Mouse (Mus musculus): ENCODE measurements around the gene Siah1a.
A peak's percentile ranks its signal among the peaks of the same experiment; 100 is the strongest.

The Siah1a gene

GRCm38 (mm10) chr8:86745221-86745934 lies at the start of gene Siah1a, which contains the start of gene Gm10638:
Gene Siah1a (minus strand): TSS chr8:86745934.
Gene Gm10638 (plus strand): TSS chr8:86745699.
- DNase-seq (ENCODE audit: low read depth, low spot score) = peak; percentile 84

GRCm38 (mm10) chr8:86794716-86795115 lies 49.0 kb upstream of the Siah1a start:
- DNase-seq (ENCODE audit: low read depth, low spot score) = no peak

- no peak for DNase-seq (ENCODE audit: low read depth, low spot score)
These were observed 45.8 kb upstream of the Siah1a start for GRCm38 (mm10) chr8:86791542-86791941.

GRCm38 (mm10) chr8:86789576-86789975 lies 43.8 kb upstream of the Siah1a start:
- DNase-seq (ENCODE audit: low read depth, low spot score) = no peak

DNA sequence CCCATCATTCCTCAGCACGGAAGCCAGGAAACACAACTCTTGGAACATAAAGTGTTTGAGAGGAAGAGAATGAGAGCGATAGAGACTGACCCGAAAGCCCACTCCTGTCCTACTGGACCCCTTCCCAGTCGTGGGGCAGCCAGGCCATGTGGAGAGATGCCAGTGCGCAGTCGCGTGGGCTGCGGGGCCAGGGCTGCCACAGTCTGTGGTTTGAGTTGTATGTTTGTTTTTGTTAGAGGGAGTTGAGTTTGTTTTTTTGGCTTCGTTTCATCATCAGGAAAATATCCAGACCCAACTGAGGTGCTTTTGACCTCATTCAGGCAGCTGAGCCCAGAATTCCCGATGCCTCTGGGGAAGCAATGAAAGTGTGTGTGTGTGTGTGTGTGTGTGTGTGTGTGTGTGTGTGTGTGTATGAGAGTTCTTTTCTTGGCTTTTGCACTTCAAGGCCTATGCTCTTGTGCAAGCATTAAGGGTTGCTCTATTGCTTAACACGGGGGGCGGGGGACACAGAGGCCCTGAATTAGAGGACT lies 42.2 kb upstream of the Siah1a start:
- no peak for DNase-seq (ENCODE audit: low read depth, low spot score)

DNA sequence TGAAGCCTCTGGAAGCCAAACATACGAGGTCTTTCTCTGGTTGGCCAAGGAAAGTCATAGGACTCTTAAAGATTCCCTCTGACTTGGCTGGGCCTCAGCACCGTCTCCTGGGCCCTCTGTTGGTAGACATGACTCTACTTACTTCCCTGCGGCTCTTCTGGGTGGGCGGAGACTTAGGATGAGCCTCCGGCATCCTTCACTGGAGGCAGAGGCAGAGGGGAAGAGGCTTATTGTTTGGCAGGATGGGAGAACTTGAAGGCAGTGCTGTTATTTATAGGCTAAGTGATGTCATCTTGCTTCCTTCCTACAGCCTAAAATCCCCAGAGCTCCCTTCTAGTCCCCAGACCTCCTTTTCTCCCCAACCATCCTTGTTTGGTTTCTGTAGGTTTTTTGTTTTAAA lies 40.8 kb upstream of the Siah1a start:
- peak; percentile 85 for DNase-seq (ENCODE audit: low read depth, low spot score)

- no peak for DNase-seq (ENCODE audit: low read depth, low spot score)
These were observed 35.4 kb upstream of the Siah1a start for GRCm38 (mm10) chr8:86781094-86781493.

- no peak for DNase-seq (ENCODE audit: low read depth, low spot score)
These were observed 33.5 kb upstream of the Siah1a start for GRCm38 (mm10) chr8:86779207-86779606.

DNA sequence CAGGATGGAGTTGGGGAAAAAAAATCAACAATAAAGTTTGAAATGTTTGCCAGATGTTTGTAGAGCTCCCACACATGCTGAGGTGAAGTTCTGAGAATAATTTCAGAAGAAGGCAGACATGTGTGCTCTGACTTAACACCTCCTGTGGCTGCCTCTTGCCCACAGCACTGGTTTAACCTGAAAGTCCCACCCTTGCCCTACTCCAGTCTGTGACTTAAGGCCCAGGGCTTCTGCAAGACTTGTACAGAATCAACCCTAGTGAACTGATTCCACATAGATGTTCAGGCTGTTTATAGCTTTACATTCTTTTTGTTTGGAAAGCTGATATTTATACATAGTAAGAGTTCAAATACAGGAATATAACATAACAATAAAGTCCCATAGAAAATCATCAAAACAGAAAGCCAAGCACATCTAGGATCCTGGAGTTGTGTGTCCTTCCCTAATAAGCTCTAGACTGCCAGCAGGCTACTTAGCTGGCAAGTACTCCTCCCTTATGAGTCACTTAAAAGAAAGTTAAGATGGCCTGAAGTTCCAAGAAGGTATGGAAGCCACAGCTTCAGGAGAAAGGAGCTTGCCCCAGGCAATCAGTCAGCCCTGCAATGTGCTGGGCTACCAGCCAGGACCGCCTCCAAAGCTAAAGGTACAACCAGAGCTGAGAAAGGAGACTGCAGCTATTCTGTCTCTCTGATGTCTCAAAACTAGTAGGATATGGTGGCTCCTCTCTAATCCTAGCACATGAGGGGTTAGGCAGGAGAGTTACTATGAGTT lies 24.4 kb upstream of the Siah1a start:
- DNase-seq (ENCODE audit: low read depth, low spot score) = no peak

- DNase-seq (ENCODE audit: low read depth, low spot score) = no peak
These were observed 22.8 kb upstream of the Siah1a start for GRCm38 (mm10) chr8:86768499-86768898.

- DNase-seq (ENCODE audit: low read depth, low spot score) = no peak
These were observed 20.9 kb upstream of the Siah1a start for GRCm38 (mm10) chr8:86766548-86767211.

- no peak for DNase-seq (ENCODE audit: low read depth, low spot score)
These were observed 19.9 kb upstream of the Siah1a start for GRCm38 (mm10) chr8:86765669-86766068.

DNA sequence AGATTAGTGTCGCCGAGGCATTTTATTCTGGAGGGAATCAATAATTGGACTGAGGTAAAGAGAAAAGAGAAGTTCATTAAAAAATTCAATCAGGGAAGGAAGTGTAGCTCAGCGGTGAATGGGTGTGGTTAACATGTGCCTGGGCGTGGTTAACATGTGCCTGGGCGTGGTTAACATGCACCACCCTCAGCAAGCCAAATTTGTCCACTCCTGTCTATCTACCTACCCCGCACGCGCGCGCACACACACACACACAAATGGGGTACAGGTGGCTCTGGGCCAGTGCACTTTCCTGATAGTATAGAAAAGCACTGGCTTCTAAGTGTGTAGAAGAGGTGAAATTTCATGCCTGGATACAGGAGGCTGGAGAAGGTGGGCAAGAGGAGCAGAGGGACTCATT lies 19.4 kb upstream of the Siah1a start:
- peak; percentile 80 for DNase-seq (ENCODE audit: low read depth, low spot score)

DNA sequence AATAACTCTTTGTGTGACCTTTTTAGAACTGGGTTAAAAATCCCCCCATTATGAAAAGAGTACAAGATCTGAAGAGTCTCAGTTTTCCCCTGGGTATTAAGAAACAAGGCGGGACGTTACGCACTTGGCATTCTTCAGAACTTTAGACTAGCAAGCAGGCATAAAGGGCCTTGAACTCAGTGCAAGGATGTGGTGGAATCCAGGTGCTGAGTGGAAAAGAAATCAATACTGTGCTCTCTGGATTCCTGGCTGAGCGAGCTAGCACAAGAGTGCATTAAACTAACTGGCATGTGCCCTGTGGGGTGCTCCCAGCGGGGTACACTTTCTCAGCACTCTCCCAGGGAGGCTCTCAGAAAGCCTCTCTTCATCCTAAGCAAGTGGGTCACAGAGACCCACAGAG lies 17.1 kb upstream of the Siah1a start:
- no peak for DNase-seq (ENCODE audit: low read depth, low spot score)

DNA sequence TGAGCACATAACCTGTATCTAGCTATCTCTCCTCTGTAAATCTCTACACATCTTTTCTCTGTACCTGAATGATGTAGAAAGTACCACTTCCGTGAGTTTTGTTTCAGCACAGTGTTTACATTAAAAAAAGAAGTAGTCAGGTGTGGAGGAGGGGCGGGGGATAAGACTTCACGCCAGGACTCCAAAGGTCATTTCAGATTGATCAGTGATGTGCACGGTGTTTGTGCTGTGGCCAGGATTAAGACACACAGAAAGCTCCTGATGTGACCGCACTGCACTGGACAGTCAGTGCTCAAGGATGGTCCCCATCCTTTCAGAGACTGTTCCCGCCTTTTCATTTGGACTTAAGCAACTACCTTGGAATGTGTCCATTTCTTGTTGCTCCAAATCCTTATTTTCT lies 15.0 kb upstream of the Siah1a start:
- no peak for DNase-seq (ENCODE audit: low read depth, low spot score)

DNA sequence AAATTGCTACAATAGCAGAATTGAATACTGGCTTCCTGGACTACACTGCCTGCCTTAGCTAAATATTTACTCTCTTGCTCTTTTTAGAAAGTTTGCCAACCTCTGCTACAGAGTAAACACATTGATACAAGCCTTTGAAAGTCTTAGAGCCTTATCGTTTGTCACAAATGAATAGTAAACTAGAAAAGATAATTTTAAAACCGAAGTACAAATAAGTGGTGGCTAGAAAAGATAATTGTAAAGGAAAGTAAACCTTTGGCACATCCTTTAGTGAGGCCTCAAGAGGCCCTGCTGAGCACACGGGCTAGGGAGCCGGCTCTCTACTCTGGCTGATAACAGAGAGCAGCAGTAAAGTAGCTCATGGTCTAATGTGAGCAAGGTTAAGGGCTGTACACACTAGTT lies 13.4 kb upstream of the Siah1a start:
- no peak for DNase-seq (ENCODE audit: low read depth, low spot score)

DNA sequence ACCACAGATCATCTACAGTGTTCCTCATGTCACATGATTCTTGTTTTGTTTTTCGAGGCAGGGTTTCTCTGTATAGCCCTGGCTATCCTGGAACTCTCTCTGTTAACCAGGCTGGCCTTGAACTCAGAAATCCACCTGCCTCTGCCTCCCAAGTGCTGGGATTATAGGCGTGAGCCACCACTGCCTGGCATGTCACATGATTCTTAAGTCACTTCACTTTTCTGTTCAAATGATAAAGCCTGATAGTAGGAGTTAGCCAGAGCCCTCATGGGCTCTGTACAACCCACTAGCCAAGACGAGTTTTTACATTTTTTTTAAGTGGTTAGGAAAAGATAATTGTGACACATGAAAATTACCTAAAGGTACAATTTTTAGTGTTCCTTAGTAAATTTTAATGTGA lies 12.9 kb upstream of the Siah1a start:
- DNase-seq (ENCODE audit: low read depth, low spot score) = no peak

DNA sequence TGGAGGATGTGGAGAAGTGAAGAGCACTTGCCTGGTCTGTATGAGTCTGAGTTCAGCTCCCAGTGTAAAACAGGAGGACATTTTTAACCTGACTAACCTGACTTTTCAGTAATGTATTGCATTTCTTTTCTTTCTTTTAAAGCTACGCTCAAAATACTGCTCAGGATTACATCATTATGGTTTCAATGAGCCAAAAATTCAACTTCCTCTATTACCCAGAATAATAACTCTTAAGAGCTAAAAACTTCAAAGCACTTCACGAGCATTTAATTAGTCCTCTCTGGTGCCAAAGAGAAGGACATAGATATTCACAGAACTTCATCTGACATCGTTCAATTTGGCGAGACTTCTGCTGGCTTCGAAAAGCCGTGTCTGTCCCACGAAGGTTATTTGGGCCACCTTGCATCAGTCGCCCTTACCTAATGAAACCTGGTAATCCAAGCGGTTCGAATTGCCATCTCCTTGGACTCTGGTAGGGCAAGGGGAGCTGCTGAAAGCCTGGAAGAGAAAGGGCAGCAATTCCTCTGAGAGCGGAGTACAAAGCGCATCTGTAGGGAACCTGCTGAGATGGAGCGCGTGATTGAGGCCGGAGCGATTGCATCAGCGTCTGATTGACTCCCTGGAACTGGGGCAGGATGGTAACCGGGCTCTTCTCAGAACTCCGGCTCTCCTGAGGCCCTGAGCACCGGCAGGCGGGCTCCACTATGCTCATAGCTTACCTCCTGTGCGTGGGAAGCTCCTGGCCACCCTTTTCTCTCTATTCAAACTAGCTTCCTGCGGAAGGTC lies 11.4 kb upstream of the Siah1a start:
- DNase-seq (ENCODE audit: low read depth, low spot score) = peak; percentile 74

GRCm38 (mm10) chr8:86749842-86750241 lies 4.1 kb upstream of the Siah1a start:
- no peak for DNase-seq (ENCODE audit: low read depth, low spot score)

DNA sequence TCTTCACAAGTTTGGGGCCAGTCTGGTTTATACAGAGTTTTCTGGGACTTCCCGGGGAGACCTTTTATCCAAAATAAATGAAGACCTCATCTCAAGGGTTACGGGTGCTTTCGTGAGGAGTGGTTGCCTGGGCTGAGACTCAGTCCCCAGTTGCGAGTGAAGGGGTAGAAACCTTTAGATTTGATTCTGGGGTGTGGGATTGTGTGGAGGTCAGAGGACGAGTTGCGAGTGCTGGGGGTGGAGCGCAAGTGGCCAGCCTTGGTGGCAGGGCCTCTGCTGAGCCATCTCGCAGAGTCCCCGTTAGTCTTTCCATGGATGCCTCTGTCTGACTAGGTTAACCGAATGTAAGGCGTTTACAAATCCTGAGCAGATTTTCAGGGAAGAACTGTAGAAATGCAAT lies 777 bp upstream of the Siah1a start:
- DNase-seq (ENCODE audit: low read depth, low spot score) = no peak

DNA sequence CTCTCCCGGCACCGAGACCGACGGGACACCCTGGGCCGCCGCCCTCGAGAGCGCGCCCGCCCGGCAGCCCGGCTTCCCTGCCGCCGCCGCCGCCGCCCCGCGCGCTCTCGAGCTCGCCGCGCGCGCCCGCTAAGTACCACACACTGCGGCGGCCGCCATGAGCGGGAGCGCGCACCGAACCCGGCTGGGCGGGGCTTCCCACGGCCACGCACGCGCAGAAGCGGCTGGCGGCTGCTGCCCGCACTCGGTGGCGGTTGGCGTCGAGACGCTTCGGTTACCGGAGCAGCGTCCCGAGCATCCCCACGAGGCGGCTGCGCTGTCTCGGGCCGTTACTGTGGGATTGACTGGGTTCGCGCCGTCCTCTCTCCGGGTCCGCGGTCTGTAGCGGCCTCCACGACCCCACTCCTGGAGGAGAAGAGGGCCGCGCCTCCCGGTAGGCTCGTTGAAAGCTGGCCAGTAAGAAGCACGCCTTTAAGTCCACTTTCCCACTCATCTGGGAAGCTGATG lies 254 bp upstream of the Siah1a start:
- peak; percentile 83 for DNase-seq (ENCODE audit: low read depth, low spot score)

Measured in R1 (cell line).